Mouse (Mus musculus) heart, embryonic 12.5 days (tissue): ENCODE data around the gene Suclg2. TPM values are rescaled to one million over a fixed set of nuclear protein-coding genes. Genes with fewer than 3 reads are reported as not detected.

Experiments used
- ATAC-seq: fragments of 200-750 bp; cut with Nextera tagmentation; 2 replicates; pipeline ENCODE4 v1.8.0; 2017; ENCODE audit warnings: moderate TSS enrichment, moderate library complexity; ENCODE audit not compliant: insufficient number of reproducible peaks, low FRiP score
- H3K27ac ChIP-seq: fragments of 300-500 bp; sonication (generic); 2 replicates; pipeline ENCODE4 v1.5.1; 2016; ENCODE audit warnings: mild to moderate bottlenecking, moderate library complexity; ENCODE audit not compliant: poor library complexity, severe bottlenecking
- H3K27me3 ChIP-seq: fragments of 300-500 bp; sonication (generic); replicated peaks from 2 replicates; pipeline ENCODE4 v1.6.1; 2016; ENCODE audit warnings: mild to moderate bottlenecking, moderate library complexity
- H3K36me3 ChIP-seq: fragments of 300-500 bp; sonication (generic); 2 replicates; pipeline ENCODE4 v1.6.1; 2016; ENCODE audit warnings: mild to moderate bottlenecking, moderate library complexity
- H3K4me1 ChIP-seq: fragments of 300-500 bp; sonication (generic); replicated peaks from 2 replicates; pipeline ENCODE4 v1.6.1; 2016; ENCODE audit warnings: mild to moderate bottlenecking
- H3K4me2 ChIP-seq: fragments of 300-500 bp; sonication (generic); 2 replicates; pipeline ENCODE4 v1.6.1; 2016; ENCODE audit warnings: mild to moderate bottlenecking, moderate library complexity
- H3K4me3 ChIP-seq: fragments of 300-500 bp; sonication (generic); 2 replicates; pipeline ENCODE4 v1.5.1; 2016; ENCODE audit warnings: mild to moderate bottlenecking
- H3K9ac ChIP-seq: fragments of 300-500 bp; sonication (generic); 2 replicates; pipeline ENCODE4 v1.6.1; 2016; ENCODE audit warnings: mild to moderate bottlenecking, moderate library complexity
- H3K9me3 ChIP-seq: fragments of 300-500 bp; sonication (generic); replicated peaks from 2 replicates; pipeline ENCODE4 v1.6.1; 2016; ENCODE audit warnings: mild to moderate bottlenecking, moderate library complexity
- WGBS: fragments of 180-500 bp; shearing (Covaris S2); methylation state at CpG from one replicate; pipeline ENCODE4 v1.1.7; 2016; 5-methylcytosine and 5-hydroxymethylcytosine counted together
- polyA plus RNA-seq: library from polyadenylated mRNA; unstranded; fragments of >200 nt; fragmentation: Nextera tagmentation; extraction: Ambion mirVana; gene quantifications from 2 replicates; pipeline ENCODE4 v1.2.1, GENCODE M21; 2016

Suclg2 gene
- polyA plus RNA-seq, 1 experiment from 2014 or later, result 98.7 TPM

DNA sequence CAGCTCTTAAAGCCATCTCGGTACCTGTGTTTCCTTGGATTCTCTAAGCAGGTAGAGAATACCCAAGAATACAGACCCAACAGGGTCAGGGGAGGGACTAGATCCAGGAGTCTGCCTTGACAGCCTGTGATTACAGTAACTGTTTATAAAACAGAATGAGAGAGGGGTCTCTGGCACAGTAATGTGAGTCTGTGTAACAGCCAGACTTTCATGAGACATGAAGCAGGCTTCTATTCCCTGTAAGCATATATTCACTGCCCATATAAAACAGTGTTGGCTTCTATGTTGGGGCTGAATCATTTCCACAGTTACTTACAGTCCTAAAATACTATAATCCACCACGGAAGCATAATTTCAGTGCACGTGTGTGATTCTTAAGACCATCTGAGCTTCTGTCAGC lies 19.3 kb downstream of the Suclg2 start:
- Histone ChIP-seq H3K4me1 (peaks cover 37% of the 10 kb centered on the region), H3K9ac (no peak overlapping the region), H3K4me3 (no peak overlapping the region), H3K4me2 (no peak overlapping the region), H3K36me3 (no peaks in the 10 kb centered on the region), H3K9me3 (no peaks in the 10 kb centered on the region), H3K27ac (no peak overlapping the region), H3K27me3 (no peaks in the 10 kb centered on the region)
- 72% methylated on average over 3 of the region's 3 CpGs for WGBS
- ATAC-seq, result no peak

DNA sequence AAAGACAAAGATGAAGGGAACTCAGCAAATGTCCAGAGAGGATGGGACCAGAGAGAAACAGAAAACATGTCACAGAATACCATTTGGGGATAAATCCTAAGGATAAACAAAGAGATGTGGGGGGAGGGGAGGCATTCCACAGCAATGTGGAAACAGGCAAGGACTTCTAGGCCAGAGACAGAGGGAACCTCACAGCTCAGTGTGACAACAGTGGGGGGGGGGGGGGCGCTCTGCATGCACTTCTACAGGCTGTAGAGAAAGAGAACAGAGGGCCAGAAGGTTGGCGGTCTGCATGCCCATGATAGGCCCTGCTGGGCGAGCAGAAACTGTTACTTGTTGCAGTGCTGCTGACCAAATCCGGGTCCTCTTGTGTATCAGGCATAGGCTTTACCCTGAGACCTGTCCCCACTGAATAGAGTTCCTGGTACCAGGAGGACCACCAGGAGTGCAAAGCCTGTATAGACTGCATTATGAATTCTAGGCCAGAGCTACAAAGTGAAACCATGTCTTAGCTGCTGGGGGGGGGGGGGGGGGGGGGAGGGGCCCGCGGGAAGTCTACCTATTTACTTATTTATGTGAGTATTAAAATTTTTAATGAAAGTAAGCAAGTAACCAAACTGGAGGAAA lies 20.0 kb downstream of the Suclg2 start:
- Histone ChIP-seq H3K4me1 (peaks cover 37% of the 10 kb centered on the region), H3K4me3 (no peak overlapping the region), H3K9ac (peak overlapping the region; percentile 22; the same call in 1 of the 2 replicates), H3K4me2 (peak overlapping the region; percentile 46), H3K36me3 (no peaks in the 10 kb centered on the region), H3K9me3 (no peaks in the 10 kb centered on the region), H3K27ac (no peak overlapping the region), H3K27me3 (no peaks in the 10 kb centered on the region)
- ATAC-seq, result no peak
- whole genome bisulfite sequencing, result 21% methylated on average over 4 of the region's 6 CpGs

DNA sequence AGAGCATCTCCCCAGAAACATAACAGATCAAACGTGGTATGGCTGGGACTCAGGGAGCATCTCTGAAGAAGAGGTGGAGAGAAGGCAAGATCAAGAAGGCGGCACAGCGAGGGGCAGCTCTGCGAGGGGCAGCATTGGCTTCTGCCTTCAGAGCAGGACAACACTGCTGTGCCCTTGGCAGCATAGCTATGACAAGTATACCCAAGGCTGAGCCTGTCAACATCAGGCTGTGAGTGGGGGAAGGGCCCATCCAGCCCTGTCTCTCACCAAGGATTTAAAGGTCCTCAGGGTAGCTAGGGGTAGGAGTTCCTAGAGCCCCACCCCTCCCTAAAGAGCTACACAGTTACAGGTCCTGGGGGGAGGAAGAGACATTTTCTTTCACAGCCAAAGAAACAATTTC lies 23.7 kb downstream of the Suclg2 start:
- Histone ChIP-seq H3K9me3 (no peaks in the 10 kb centered on the region), H3K4me1 (peaks cover 37% of the 10 kb centered on the region), H3K4me3 (no peak overlapping the region), H3K36me3 (no peaks in the 10 kb centered on the region), H3K27me3 (no peaks in the 10 kb centered on the region), H3K27ac (no peak overlapping the region), H3K9ac (no peak overlapping the region), H3K4me2 (no peak overlapping the region)
- ATAC-seq, result no peak
- WGBS, result 67% methylated on average over 4 of the region's 4 CpGs

DNA sequence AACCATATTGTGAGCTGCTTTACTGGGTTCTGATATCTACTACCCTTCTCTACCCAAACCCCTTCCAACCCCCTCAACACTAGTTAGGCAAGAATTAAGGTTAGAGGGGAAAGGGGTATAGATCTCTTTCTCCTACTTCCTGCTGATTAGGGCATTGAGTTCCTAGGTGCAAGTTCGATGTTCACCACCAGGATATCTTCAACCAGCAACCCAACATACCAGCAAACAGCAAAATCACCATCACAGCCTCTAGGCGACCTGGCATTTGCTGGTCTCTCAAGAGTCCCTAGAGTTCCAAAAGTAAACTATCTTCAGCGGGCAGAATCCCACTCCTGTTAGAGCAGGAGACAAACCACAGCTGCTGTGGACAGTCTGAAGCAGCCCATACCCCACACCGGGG lies 33.4 kb downstream of the Suclg2 start:
- H3K4me2 ChIP-seq, result no peak overlapping the region
- WGBS, result 53% methylated on average over 4 of the region's 4 CpGs
- peaks cover 30% of the 10 kb centered on the region for H3K4me1 ChIP-seq
- no peaks in the 10 kb centered on the region for H3K36me3 ChIP-seq
- H3K27ac ChIP-seq, result no peak overlapping the region
- ATAC-seq, result no peak
- no peaks in the 10 kb centered on the region for H3K9me3 ChIP-seq
- no peak overlapping the region for H3K4me3 ChIP-seq
- no peaks in the 10 kb centered on the region for H3K27me3 ChIP-seq
- no peak overlapping the region for H3K9ac ChIP-seq

DNA sequence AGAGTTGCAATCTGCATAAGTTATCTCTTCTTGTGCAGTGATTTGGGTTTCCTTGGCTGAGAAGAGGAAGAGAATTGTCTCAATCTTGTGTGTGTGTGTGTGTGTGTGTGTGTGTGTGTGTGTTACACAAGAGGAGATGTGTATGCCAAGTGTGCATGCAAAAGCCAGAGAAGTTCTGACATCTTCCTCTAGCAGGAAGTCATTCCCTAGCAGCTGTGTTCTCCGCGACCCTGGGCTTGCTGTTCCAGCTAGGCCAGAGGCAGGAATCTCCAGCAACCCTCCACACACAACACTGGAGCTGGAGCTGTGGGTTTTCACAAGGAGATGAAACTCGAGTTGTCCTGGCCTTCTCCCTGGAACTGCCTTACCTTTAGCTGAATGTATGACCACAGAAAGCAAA lies 38.9 kb downstream of the Suclg2 start:
- Histone ChIP-seq H3K4me3 (no peak overlapping the region), H3K36me3 (no peaks in the 10 kb centered on the region), H3K9ac (no peak overlapping the region), H3K27ac (no peak overlapping the region), H3K4me2 (no peak overlapping the region), H3K4me1 (peaks cover 66% of the 10 kb centered on the region), H3K9me3 (no peaks in the 10 kb centered on the region), H3K27me3 (no peaks in the 10 kb centered on the region)
- ATAC-seq, result no peak
- 54% methylated on average over 3 of the region's 3 CpGs for WGBS

DNA sequence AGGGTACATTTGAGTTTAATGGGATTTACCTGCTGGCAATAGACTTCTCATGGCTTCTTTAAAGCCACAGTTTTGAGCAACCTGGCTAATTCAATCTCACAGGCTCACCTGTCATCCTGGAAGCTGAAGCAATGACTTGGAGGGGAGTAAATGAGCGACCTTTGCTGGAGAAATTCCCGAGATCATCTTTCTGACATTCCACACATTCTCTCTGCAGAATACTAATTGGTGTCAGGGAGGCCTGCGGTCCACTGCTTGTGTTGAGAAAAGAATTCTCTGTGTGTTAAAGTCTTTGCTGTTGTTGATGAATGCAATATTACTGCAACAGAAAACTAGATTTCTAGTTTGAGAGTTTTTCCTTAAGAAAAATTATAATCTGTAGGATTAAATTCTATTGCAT lies 39.3 kb downstream of the Suclg2 start:
- WGBS, result 41% methylated on average over 3 of the region's 3 CpGs

DNA sequence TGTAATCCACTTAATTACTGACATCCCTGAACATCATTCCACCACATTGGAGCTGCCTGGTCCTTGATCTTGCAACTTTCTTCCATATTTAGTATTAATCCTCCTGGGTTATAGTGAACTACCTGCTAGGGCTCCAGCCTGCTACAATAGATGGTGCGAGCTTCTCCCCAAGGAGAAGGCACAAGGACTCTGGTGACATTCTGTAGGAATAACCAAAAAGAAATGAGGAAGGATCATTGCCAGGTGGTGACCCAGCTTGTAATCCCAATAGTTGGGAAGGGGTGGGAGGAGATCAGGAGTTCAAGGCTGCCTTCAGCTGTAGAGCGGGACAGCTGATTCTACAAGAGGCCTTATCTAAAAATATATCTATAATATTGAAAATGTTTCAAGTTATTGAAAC lies 41.6 kb downstream of the Suclg2 start:
- no peak overlapping the region for H3K9ac ChIP-seq

More for the DNA sequence above, 39.3 kb downstream of the Suclg2 start:
- Histone ChIP-seq H3K9me3 (no peaks in the 10 kb centered on the region), H3K4me2 (no peak overlapping the region), H3K27me3 (no peaks in the 10 kb centered on the region), H3K4me1 (peaks cover 71% of the 10 kb centered on the region), H3K36me3 (no peaks in the 10 kb centered on the region), H3K4me3 (no peak overlapping the region), H3K9ac (no peak overlapping the region), H3K27ac (no peak overlapping the region)
- no peak for ATAC-seq

DNA sequence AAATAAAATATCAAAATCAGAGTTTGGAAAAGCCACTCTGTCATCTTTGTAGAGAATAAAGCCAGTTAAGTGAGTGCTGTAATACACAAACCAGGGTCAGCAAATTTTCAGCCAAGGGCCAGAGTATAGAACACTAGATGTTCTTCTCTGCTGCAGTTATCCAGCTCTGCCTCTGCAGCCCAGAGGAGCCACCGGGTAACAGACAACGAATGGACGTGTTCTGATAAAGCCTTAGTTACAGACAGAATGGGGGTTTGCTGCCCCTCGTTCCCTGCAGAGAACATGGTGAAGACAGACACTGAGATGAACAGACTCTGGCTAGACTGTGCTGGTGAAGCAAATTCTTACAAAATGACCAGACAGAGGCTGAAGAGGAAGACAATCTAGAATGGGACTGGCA lies 42.2 kb downstream of the Suclg2 start:
- Histone ChIP-seq H3K4me1 (peaks cover 58% of the 10 kb centered on the region), H3K9ac (no peak overlapping the region)
- WGBS, result 4% methylated on average over 4 of the region's 4 CpGs

More for the DNA sequence above, 41.6 kb downstream of the Suclg2 start:
- Histone ChIP-seq H3K36me3 (0 out of 2 replicates have a peak, but pooled peaks cover 3% of the 10 kb centered on the region), H3K4me1 (peaks cover 60% of the 10 kb centered on the region), H3K9me3 (no peaks in the 10 kb centered on the region), H3K27ac (no peak overlapping the region), H3K27me3 (no peaks in the 10 kb centered on the region), H3K4me3 (no peak overlapping the region), H3K4me2 (no peak overlapping the region)
- no peak for ATAC-seq
- 88% methylated on average over 2 of the region's 2 CpGs for WGBS

DNA sequence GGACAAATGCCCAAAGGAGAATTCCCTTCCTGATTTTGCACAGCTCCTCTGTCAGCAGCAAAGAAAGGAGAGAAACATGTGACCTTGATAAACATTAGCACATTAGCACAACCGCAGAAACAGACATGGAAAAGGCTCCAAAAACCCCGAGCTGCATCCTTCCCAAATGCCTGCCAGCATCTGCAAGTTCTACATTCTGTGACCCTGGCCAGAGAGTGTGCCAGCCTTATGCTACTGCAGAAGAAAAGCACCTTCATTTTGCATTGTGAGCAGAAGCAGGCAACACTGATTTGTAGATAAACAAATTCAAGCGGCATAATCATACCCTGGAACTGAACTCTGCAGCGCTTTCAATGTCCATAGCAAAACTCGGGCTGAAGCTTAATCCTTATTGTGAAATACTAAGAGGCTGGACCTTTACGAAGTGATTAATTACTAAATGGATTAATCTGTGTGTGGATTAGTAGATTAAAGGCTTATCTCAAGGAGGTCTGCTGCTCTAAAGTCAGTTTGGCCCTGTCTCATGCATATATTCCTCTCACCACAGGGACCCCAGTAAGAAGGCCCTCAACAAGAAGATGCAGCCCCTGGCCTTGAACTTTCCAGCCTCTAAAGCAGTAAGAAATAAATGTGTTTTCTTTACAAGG lies 43.4 kb downstream of the Suclg2 start:
- no peak for ATAC-seq
- Histone ChIP-seq H3K27me3 (no peaks in the 10 kb centered on the region), H3K4me2 (no peak overlapping the region), H3K27ac (no peak overlapping the region), H3K36me3 (0 out of 2 replicates have a peak, but pooled peaks cover 3% of the 10 kb centered on the region), H3K4me1 (peaks cover 54% of the 10 kb centered on the region), H3K9ac (no peak overlapping the region), H3K9me3 (peaks cover 3% of the 10 kb centered on the region; the same call in 1 of the 2 replicates), H3K4me3 (no peak overlapping the region)
- 38% methylated on average over 6 of the region's 6 CpGs for WGBS

More for the DNA sequence above, 42.2 kb downstream of the Suclg2 start:
- no peak overlapping the region for H3K27ac ChIP-seq
- H3K27me3 ChIP-seq, result no peaks in the 10 kb centered on the region
- no peak overlapping the region for H3K4me2 ChIP-seq
- H3K36me3 ChIP-seq, result 0 out of 2 replicates have a peak, but pooled peaks cover 3% of the 10 kb centered on the region
- no peak overlapping the region for H3K4me3 ChIP-seq
- ATAC-seq, result 0 out of 2 replicates have a peak, but pooled peaks have one; percentile 18
- no peaks in the 10 kb centered on the region for H3K9me3 ChIP-seq

DNA sequence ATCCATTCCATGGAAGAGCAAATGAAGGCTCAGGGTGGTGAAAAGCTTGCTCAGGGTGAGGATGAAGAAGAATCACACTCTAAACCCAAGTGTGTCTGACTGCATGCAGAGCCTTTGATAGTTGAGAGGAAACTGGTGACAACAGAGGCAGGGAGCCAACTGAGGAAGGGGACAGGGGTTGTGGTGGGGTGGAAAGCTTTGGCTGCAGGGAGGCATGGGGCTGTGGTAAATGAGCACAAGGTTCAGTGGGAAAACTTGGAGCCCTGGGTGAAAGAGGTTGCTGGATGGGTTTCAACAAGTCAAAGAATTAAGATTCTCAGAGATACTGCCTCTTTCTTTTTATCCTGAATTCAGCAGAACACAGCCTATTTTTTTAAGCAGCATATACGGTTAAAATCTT lies 43.9 kb downstream of the Suclg2 start:
- H3K9me3 ChIP-seq, result peaks cover 3% of the 10 kb centered on the region; the same call in 1 of the 2 replicates
- 16% methylated on average over 1 of the region's 1 CpGs for WGBS
- ATAC-seq, result no peak
- no peak overlapping the region for H3K9ac ChIP-seq
- no peak overlapping the region for H3K4me2 ChIP-seq
- 0 out of 2 replicates have a peak, but pooled peaks cover 3% of the 10 kb centered on the region for H3K36me3 ChIP-seq
- no peak overlapping the region for H3K4me3 ChIP-seq
- no peak overlapping the region for H3K27ac ChIP-seq
- H3K27me3 ChIP-seq, result no peaks in the 10 kb centered on the region
- peaks cover 48% of the 10 kb centered on the region for H3K4me1 ChIP-seq

DNA sequence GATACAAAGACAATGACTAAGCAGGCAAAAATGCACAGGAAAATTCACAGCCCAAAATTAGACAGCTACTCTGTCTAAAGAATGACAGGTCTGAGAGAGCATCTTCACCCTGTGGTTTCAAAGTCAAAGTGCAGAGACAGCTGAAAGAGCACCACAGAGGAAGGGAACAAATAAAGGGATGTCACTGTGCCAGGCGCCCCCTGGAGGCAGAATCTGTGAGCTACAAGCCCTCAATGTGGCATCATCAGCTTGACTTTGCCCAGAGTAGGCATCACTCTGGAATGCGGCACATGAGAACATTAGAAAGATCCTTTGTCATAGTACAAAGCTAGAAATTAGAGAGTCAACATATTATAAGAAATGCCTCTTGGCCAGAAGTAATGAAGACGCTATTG lies 49.3 kb downstream of the Suclg2 start:
- no peak for ATAC-seq
- WGBS, result 56% methylated on average over 3 of the region's 3 CpGs

More for the DNA sequence above, 49.3 kb downstream of the Suclg2 start:
- 0 out of 2 replicates have a peak, but pooled peaks cover 3% of the 10 kb centered on the region for H3K36me3 ChIP-seq
- H3K4me3 ChIP-seq, result no peak overlapping the region
- no peaks in the 10 kb centered on the region for H3K27me3 ChIP-seq
- no peak overlapping the region for H3K9ac ChIP-seq
- H3K9me3 ChIP-seq, result peaks cover 3% of the 10 kb centered on the region; the same call in 1 of the 2 replicates
- H3K27ac ChIP-seq, result no peak overlapping the region
- peaks cover 2% of the 10 kb centered on the region for H3K4me1 ChIP-seq
- no peak overlapping the region for H3K4me2 ChIP-seq
